Mouse (Mus musculus) limb, embryonic 11.5 days (tissue): ENCODE results near the gene Sfn. TPM values are rescaled to one million over a fixed set of nuclear protein-coding genes. Genes with fewer than 3 reads are reported as not detected.

ENCODE experiments used
- ATAC-seq: fragments of 200-750 bp; cut with Nextera tagmentation; 2 replicates; pipeline ENCODE4 v1.8.0; 2017; ENCODE audit warnings: low read depth; ENCODE audit not compliant: insufficient number of reproducible peaks, low FRiP score, low TSS enrichment
- DNase-seq: peaks from one replicate; pipeline ENCODE4 v3.0.0-alpha.2; 2015; ENCODE audit warnings: low spot score
- H3K27ac ChIP-seq: fragments of 300-500 bp; sonication (generic); replicated peaks from 2 replicates; pipeline ENCODE4 v1.5.1; 2014; ENCODE audit warnings: low read depth, mild to moderate bottlenecking, low read length
- H3K27me3 ChIP-seq: fragments of 300-500 bp; sonication (generic); 2 replicates; pipeline ENCODE4 v1.6.1; 2014; ENCODE audit warnings: mild to moderate bottlenecking, low read length, mixed read lengths; ENCODE audit not compliant: control insufficient read depth, insufficient read depth
- H3K36me3 ChIP-seq: fragments of 300-500 bp; sonication (generic); 2 replicates; pipeline ENCODE4 v1.6.1; 2014; ENCODE audit warnings: mild to moderate bottlenecking, low read length, moderate library complexity, mixed read lengths; ENCODE audit not compliant: control insufficient read depth, insufficient read depth
- H3K4me1 ChIP-seq: fragments of 300-500 bp; sonication (generic); 2 replicates; pipeline ENCODE4 v1.6.1; 2014; ENCODE audit warnings: low read length, mixed read lengths; ENCODE audit not compliant: control insufficient read depth, insufficient read depth
- H3K4me2 ChIP-seq: fragments of 300-500 bp; sonication (generic); 2 replicates; pipeline ENCODE4 v1.6.1; 2014; ENCODE audit warnings: low read depth, mild to moderate bottlenecking, moderate library complexity; ENCODE audit not compliant: severe bottlenecking
- H3K4me3 ChIP-seq: fragments of 300-500 bp; sonication (generic); 2 replicates; pipeline ENCODE4 v1.5.1; 2014; ENCODE audit warnings: low read depth, low read length
- H3K9ac ChIP-seq: fragments of 300-500 bp; sonication (generic); 2 replicates; pipeline ENCODE4 v1.6.1; 2014; ENCODE audit warnings: mild to moderate bottlenecking, low read length
- H3K9me3 ChIP-seq: fragments of 300-500 bp; sonication (generic); 2 replicates; pipeline ENCODE4 v1.6.1; 2016; ENCODE audit warnings: low read length; ENCODE audit not compliant: control insufficient read depth
- WGBS: fragments of 180-500 bp; shearing (Covaris S2); extraction: QIAGEN DNeasy Blood & Tissue Kit; methylation state at CpG from one replicate; pipeline ENCODE4 v1.1.7; 2014; 5-methylcytosine and 5-hydroxymethylcytosine counted together
- polyA plus RNA-seq: library from polyadenylated mRNA; unstranded; fragments of >200 nt; fragmentation: Nextera tagmentation; extraction: Ambion mirVana; gene quantifications from 2 replicates; pipeline ENCODE4 v1.2.1, GENCODE M21; 2014

Gene Sfn
- polyA plus RNA-seq, 1 experiment from 2014 or later = 34.9 TPM

DNA sequence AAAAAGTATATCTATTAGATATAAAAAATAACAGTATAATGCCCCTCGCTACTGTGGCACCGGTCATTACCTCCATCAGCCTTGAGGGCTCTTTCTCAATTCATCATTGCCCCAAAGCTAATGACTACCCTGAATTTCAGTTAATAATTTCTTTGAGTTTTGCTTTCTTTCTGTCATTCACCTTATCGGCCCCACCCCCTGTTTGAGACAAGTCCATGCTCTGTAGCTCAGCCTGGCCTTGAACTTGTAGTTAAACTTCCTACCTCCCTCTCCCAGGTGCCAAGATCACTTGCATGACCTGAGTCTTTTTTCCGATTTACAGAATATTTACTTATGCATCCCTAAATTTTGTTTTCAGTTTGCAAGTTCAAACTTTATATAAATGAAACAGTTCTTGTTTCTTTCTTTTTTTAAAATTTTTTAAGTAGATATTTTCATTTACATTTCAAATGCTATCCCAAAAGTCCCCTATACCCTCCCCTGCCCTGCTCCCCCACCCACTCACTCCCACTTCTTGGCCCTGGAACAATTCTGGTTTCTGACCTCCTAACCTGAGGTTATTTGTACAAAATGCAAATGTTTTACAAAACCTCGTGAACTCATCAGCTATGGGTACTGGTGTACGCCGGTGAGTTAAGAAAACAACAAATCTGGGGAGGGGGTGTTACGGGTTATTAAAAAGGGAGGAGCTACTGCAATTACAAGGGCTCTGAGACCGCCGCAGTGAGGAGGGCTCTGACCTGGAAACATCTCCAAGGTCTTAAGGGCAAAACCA lies 32.5 kb downstream of the Sfn start:
- ATAC-seq (no peak), DNase-seq (no peak)
- Histone ChIP-seq H3K36me3 (no peaks in the 10 kb centered on the region), H3K4me2 (no peak overlapping the region), H3K27me3 (no peaks in the 10 kb centered on the region), H3K27ac (no peak overlapping the region), H3K9ac (no peak overlapping the region), H3K9me3 (no peaks in the 10 kb centered on the region), H3K4me1 (no peaks in the 10 kb centered on the region), H3K4me3 (no peak overlapping the region)
- 83% methylated on average over 10 of the region's 10 CpGs for WGBS

DNA sequence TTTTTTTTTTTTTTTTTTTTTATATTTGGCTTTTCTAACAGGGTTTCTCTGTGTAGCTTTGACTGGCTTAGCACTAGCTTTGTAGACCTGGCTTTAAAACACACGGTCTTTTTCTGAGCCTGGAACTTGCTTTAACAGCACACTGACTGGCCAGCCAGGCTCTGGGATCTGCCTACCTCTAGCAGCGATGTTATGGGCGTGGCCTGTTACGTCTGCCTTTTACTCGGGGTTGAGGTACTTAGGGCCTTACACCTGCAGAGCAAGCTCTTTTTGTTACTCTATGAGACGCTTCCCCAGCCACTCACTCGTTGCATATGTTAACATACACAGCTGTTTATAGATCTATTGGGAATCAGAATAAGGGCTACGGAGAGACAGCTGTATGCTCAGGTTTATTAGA lies 34.7 kb downstream of the Sfn start:
- H3K27me3 ChIP-seq = no peaks in the 10 kb centered on the region
- DNase-seq = no peak

DNA sequence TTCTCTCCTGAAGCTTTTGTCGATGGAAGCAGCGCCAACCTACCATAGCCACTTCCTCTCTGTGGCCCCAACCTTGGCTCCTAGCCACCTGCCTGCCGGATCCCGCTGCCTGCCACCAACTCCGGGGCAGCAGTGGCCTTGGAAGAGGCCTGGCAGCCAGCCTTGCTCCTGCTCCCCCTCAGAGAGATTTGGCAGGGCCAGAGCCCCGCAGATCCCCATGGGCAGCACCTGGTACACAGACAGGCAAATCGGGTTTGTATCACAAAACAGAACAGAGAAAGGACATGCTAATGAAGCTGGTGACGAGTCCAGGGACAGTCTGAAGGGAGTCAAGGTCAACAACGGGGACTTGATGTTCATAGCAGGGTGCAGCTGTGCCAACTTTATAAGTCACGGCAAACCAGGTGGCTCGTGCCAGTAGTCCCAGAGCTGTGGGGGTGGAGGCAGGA lies 38.8 kb downstream of the Sfn start:
- no peak overlapping the region for H3K27ac ChIP-seq
- no peak overlapping the region for H3K9ac ChIP-seq
- H3K36me3 ChIP-seq = no peaks in the 10 kb centered on the region
- H3K4me1 ChIP-seq = no peaks in the 10 kb centered on the region
- H3K4me2 ChIP-seq = no peak overlapping the region
- ATAC-seq = no peak
- DNase-seq = no peak
- H3K9me3 ChIP-seq = no peaks in the 10 kb centered on the region
- no peaks in the 10 kb centered on the region for H3K27me3 ChIP-seq
- H3K4me3 ChIP-seq = no peak overlapping the region
- 79% methylated on average over 11 of the region's 11 CpGs for WGBS

More for the DNA sequence above, 34.7 kb downstream of the Sfn start:
- H3K36me3 ChIP-seq = no peaks in the 10 kb centered on the region
- ATAC-seq = no peak
- H3K4me2 ChIP-seq = no peak overlapping the region
- no peak overlapping the region for H3K9ac ChIP-seq
- no peaks in the 10 kb centered on the region for H3K9me3 ChIP-seq
- H3K27ac ChIP-seq = no peak overlapping the region
- WGBS = 31% methylated on average over 8 of the region's 8 CpGs
- no peaks in the 10 kb centered on the region for H3K4me1 ChIP-seq
- H3K4me3 ChIP-seq = no peak overlapping the region

DNA sequence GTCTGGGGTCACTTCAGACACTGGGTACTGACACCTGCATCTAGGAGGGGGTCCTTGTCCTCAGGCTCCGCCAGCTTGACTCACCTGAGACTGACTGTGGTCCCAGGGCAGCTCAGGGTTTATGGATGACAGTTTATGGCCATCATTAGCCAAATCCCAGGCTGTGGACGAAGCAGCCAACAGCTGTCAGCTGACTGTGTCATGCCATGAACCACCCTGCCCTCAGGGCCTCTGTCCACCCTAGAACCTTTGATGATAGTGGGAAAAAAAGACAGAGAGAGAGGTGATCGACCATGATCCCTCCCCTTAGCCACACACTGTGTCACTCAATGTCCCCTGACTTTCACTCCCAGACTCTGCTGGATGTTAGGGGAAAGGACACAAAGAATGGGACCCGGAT lies 40.3 kb downstream of the Sfn start:
- H3K4me1 ChIP-seq = no peaks in the 10 kb centered on the region
- no peak overlapping the region for H3K9ac ChIP-seq
- ATAC-seq (no peak), DNase-seq (no peak)
- no peaks in the 10 kb centered on the region for H3K9me3 ChIP-seq
- H3K4me3 ChIP-seq = no peak overlapping the region
- H3K36me3 ChIP-seq = no peaks in the 10 kb centered on the region
- no peaks in the 10 kb centered on the region for H3K27me3 ChIP-seq
- no peak overlapping the region for H3K27ac ChIP-seq
- H3K4me2 ChIP-seq = no peak overlapping the region
- 56% methylated on average over 4 of the region's 4 CpGs for WGBS

DNA sequence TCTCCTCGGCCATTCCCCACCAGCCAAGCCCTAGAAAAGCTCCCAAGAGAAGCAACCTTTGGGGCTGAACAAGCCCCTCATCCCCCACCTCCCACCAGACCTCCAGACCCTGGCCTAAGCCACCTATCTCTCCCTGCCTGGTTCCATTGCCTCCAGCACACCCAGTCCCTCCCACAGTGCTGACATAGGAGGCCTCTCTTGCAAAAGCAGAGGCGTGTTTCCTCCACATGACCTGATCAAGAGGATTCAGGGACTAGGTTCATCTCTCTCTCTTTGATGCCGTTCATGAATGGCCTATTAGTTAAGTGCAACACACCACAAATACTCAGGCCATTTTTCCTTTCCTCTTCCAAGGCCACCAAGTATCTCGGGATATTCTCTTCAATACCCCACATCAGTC lies 42.1 kb downstream of the Sfn start:
- H3K27ac ChIP-seq = no peak overlapping the region
- no peaks in the 10 kb centered on the region for H3K4me1 ChIP-seq
- H3K36me3 ChIP-seq = no peaks in the 10 kb centered on the region
- no peak overlapping the region for H3K4me2 ChIP-seq
- DNase-seq (no peak), ATAC-seq (no peak)
- no peak overlapping the region for H3K9ac ChIP-seq
- no peaks in the 10 kb centered on the region for H3K9me3 ChIP-seq
- no peaks in the 10 kb centered on the region for H3K27me3 ChIP-seq
- H3K4me3 ChIP-seq = no peak overlapping the region
- WGBS = 76% methylated on average over 4 of the region's 4 CpGs

DNA sequence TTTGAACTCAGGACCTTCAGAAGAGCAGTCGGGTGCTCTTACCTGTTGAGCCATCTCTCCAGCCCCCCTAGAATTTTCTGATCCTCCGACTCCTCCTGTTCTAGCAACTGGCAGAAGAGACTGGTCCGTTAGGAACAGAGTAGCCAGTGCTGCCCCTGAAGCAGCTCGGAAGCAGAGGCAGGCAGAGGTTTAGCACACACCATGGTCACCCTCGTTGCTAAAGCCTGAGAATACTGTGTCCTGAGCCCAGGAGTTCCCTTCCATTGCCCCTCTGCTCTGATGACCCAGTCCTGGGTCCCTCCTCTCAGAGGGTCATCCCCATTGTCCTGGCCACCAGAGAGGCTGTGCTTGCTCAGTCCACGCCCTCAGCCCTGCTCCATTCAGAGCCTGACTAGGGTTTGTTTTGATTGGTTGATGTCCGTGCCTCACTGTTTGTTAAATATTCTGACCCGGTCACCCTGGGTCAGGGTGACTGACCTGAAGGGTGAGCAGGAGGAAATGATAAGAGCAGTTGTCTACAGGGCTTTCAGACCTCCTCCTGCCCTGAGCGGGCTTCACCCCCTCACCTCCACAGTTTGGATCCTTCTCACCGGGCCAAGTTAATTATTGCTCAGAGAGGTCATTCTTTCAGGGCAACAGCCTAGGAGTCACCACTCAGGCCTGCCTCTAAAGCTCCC lies 44.8 kb downstream of the Sfn start:
- no peaks in the 10 kb centered on the region for H3K4me1 ChIP-seq
- H3K9me3 ChIP-seq = no peaks in the 10 kb centered on the region
- no peaks in the 10 kb centered on the region for H3K36me3 ChIP-seq
- no peak overlapping the region for H3K4me3 ChIP-seq
- no peak for DNase-seq
- H3K9ac ChIP-seq = no peak overlapping the region
- no peak overlapping the region for H3K27ac ChIP-seq
- H3K4me2 ChIP-seq = no peak overlapping the region
- ATAC-seq = no peak
- no peaks in the 10 kb centered on the region for H3K27me3 ChIP-seq
- 50% methylated on average over 10 of the region's 10 CpGs for WGBS

DNA sequence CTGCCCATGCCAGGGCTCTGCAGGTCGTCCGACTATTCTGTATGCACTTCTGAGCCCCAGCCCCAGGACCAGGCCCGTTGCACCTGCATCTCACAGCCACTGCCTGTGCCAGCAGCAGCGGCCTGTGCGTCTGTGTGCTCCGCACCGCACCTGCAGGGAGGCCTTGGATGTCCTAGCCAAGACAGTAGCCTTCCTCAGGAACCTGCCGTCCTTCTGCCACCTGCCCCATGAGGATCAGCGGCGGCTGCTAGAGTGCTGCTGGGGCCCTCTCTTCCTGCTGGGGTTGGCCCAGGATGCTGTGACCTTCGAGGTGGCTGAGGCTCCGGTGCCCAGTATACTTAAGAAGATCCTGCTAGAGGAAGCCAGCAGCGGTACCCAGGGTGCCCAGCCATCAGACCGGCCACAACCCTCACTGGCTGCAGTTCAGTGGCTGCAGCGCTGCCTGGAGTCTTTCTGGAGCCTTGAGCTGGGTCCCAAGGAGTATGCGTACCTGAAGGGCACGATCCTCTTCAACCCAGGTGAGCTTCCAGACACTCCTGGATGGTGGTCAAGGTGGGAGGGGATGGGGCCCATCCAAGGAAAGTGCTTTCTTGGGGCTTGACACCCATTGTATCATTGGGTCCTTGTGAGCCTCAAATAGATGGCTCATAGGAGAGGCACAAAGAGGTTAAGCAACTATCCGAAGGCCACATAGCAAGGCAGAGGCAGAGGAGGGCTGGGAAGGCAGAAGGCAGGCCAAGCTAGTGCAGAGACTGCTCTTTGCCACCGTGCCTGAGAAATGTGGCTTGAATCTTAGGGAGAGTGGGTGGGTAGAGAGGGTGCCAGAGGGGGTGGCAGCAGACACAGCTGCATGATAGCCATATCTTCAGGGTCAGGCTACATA lies 48.3 kb downstream of the Sfn start:
- no peak overlapping the region for H3K27ac ChIP-seq
- H3K4me1 ChIP-seq = no peaks in the 10 kb centered on the region
- H3K9ac ChIP-seq = no peak overlapping the region
- no peak overlapping the region for H3K4me3 ChIP-seq
- H3K4me2 ChIP-seq = no peak overlapping the region
- no peaks in the 10 kb centered on the region for H3K9me3 ChIP-seq
- H3K36me3 ChIP-seq = no peaks in the 10 kb centered on the region
- DNase-seq = no peak
- ATAC-seq = no peak
- WGBS = 72% methylated on average over 19 of the region's 19 CpGs
- no peaks in the 10 kb centered on the region for H3K27me3 ChIP-seq

DNA sequence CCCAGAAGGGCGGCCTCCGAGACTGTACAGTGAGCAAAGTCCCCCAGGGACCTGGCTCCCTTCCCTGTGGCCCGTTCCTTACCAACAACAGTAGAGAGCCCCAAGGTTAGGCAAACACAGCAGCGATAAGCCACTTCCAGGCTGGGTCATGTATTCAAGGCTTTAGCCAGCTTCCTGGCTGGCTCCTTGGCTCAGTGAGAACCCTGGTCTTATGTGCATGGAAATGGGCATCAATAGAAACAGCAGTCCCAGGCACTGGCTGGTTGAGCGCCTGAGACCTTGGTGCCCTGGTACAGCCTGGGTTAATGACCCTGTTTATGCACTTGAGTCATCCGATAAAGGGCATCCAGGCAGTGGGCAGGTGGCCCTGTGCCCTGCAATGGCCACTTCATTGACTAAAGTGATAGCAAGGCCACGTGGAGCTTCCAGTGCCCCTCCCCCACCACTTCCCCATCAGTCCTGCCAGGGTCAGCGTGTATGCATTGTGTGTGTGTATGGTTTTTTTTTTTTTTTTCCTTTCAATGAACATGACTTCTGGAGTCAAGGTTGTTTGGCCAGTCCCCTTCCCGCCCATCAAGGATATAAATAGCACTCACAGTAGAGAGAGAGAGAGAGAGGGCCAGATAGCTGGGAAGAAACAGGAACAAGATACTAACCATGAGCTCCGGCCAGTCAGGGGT lies 49.1 kb downstream of the Sfn start, which contains the start of gene Nr0b2:
TSS of gene Nr0b2 (plus strand) at position 609 of the 680 bp plus-strand sequence.
- DNase-seq (no peak), ATAC-seq (no peak)
- Histone ChIP-seq H3K27me3 (no peaks in the 10 kb centered on the region), H3K9me3 (no peaks in the 10 kb centered on the region), H3K9ac (no peak within 1 kb of the TSS), H3K4me3 (no peak within 1 kb of the TSS), H3K4me1 (no peaks in the 10 kb centered on the region), H3K36me3 (no peaks in the 10 kb centered on the region), H3K27ac (no peak within 1 kb of the TSS), H3K4me2 (no peak within 1 kb of the TSS)
- WGBS = 75% methylated on average over 10 of the region's 10 CpGs
